Mouse (Mus musculus) hindbrain, embryonic 13.5 days (tissue): Measurements from ENCODE around the gene Myo10. TPM values are rescaled to one million over a fixed set of nuclear protein-coding genes. Genes with fewer than 3 reads are reported as not detected.

Source experiments
- ATAC-seq: fragments of 200-750 bp; cut with Nextera tagmentation; 2 replicates; pipeline ENCODE4 v1.8.0; 2017; ENCODE audit warnings: moderate TSS enrichment; ENCODE audit not compliant: low FRiP score
- H3K27ac ChIP-seq: fragments of 300-500 bp; sonication (generic); 2 replicates; pipeline ENCODE4 v1.5.1; 2015; ENCODE audit warnings: inconsistent platforms, mild to moderate bottlenecking, moderate library complexity
- H3K27me3 ChIP-seq: fragments of 300-500 bp; sonication (generic); 2 replicates; pipeline ENCODE4 v1.6.1; 2015; ENCODE audit warnings: mild to moderate bottlenecking, inconsistent platforms
- H3K36me3 ChIP-seq: fragments of 300-500 bp; sonication (generic); 2 replicates; pipeline ENCODE4 v1.6.1; 2015; ENCODE audit warnings: mild to moderate bottlenecking, inconsistent platforms
- H3K4me1 ChIP-seq: fragments of 300-500 bp; sonication (generic); replicated peaks from 2 replicates; pipeline ENCODE4 v1.6.1; 2015; ENCODE audit warnings: inconsistent platforms
- H3K4me2 ChIP-seq: fragments of 300-500 bp; sonication (generic); 2 replicates; pipeline ENCODE4 v1.6.1; 2015; ENCODE audit warnings: inconsistent platforms, mild to moderate bottlenecking, moderate library complexity
- H3K4me3 ChIP-seq: fragments of 300-500 bp; sonication (generic); 2 replicates; pipeline ENCODE4 v1.5.1; 2015; ENCODE audit warnings: mild to moderate bottlenecking, inconsistent platforms
- H3K9ac ChIP-seq: fragments of 300-500 bp; sonication (generic); 2 replicates; pipeline ENCODE4 v1.6.1; 2015; ENCODE audit warnings: mild to moderate bottlenecking, inconsistent platforms
- H3K9me3 ChIP-seq: fragments of 300-500 bp; sonication (generic); 2 replicates; pipeline ENCODE4 v1.6.1; 2016; ENCODE audit warnings: inconsistent platforms
- WGBS: fragments of 180-500 bp; shearing (Covaris S2); methylation state at CpG from one replicate; pipeline ENCODE4 v1.1.7; 2015; 5-methylcytosine and 5-hydroxymethylcytosine counted together
- polyA plus RNA-seq: library from polyadenylated mRNA; unstranded; fragments of >200 nt; fragmentation: Nextera tagmentation; extraction: Ambion mirVana; gene quantifications from 2 replicates; pipeline ENCODE4 v1.2.1, GENCODE M21; 2015

Myo10 gene
- polyA plus RNA-seq, 1 experiment from 2014 or later = 26.6 TPM

DNA sequence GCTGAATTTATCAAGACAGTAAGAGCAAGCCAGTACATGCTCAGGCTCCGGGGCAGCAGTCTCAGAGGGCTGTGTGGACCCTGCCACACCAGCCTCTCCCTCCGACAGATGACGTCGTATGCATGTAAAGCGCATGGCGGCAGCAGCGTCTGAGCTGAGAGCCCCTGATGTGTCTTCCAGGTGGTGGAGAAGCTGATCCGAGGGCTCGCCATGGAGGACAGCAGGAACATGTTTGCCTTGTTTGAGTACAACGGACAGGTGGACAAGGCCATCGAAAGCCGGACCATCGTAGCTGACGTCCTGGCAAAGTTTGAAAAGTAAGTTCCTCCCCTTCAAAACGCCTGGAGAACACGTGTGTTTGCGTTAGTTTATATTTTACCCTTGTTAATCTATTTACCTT, 184.0 kb downstream of the Myo10 start:
- 92% methylated on average over 17 of the region's 17 CpGs for WGBS
- ATAC-seq = no peak
- Histone ChIP-seq H3K27me3 (no peaks in the 10 kb centered on the region), H3K9me3 (no peaks in the 10 kb centered on the region), H3K4me3 (no peak overlapping the region), H3K4me2 (no peak overlapping the region), H3K27ac (no peak overlapping the region), H3K4me1 (no peaks in the 10 kb centered on the region), H3K9ac (no peak overlapping the region), H3K36me3 (peaks cover 75% of the 10 kb centered on the region)

DNA sequence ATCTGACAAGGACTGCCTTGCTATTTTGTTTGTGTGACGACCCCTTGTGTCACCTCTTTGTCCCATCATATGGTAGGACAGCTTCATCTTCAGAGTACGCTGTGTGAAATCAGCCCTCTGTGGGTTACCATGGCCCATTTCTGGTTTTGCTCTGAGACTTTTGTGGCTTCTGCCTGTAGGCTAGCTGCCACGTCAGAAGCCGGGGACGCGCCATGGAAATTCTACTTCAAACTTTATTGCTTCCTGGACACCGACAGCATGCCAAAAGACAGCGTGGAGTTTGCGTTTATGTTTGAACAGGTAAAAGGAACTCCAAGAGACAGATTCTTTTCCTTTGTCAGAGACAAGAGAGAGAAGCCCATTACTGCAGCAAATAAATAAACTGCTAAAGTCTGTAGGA, 184.6 kb downstream of the Myo10 start:
- H3K36me3 ChIP-seq = peaks cover 79% of the 10 kb centered on the region
- no peaks in the 10 kb centered on the region for H3K27me3 ChIP-seq
- H3K4me2 ChIP-seq = no peak overlapping the region
- no peak overlapping the region for H3K27ac ChIP-seq
- H3K9ac ChIP-seq = no peak overlapping the region
- WGBS = 93% methylated on average over 9 of the region's 9 CpGs
- H3K4me1 ChIP-seq = no peaks in the 10 kb centered on the region
- no peak for ATAC-seq
- no peaks in the 10 kb centered on the region for H3K9me3 ChIP-seq
- no peak overlapping the region for H3K4me3 ChIP-seq

DNA sequence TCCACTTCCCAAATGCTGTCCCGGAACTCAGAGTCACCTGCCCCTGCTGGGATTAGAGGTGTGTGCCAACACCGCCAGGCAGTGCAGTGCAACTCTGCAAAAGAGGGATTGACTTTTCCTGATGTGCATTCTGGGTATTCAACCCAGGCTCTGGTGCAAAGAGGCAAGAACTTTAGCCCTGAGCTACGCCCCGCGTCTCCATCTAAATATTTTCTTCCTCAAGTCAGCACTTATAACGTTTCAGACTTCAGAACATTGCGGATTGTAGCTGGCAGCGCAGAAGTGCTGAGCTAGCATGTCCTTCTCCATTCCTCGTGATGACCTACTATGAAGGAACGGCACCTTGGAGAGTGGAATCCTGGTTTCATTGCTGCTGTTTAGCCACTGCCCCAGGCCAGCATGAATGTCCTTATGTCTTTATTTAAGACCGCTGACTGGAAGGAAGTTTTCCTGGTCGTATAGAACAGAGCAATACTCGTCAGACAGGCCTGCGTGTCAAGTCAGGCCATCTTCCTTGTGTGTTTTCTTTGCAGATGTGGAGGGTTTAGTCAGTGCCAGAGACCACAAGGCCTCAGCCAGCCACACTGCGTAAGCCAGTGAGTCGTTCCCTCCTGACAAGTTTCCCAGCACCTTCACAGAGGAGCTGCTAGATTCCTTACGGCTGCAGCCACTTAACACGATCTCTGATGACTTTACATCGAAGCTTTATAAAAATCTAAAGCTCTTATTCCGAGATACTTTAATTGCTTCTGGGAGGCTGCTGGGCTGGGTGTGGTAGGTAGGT, 186.5 kb downstream of the Myo10 start:
- ATAC-seq = no peak
- H3K9me3 ChIP-seq = no peaks in the 10 kb centered on the region
- no peak overlapping the region for H3K9ac ChIP-seq
- H3K4me1 ChIP-seq = no peaks in the 10 kb centered on the region
- no peak overlapping the region for H3K27ac ChIP-seq
- no peak overlapping the region for H3K4me2 ChIP-seq
- H3K27me3 ChIP-seq = no peaks in the 10 kb centered on the region
- 92% methylated on average over 20 of the region's 20 CpGs for WGBS
- no peak overlapping the region for H3K4me3 ChIP-seq
- peaks cover 76% of the 10 kb centered on the region for H3K36me3 ChIP-seq

DNA sequence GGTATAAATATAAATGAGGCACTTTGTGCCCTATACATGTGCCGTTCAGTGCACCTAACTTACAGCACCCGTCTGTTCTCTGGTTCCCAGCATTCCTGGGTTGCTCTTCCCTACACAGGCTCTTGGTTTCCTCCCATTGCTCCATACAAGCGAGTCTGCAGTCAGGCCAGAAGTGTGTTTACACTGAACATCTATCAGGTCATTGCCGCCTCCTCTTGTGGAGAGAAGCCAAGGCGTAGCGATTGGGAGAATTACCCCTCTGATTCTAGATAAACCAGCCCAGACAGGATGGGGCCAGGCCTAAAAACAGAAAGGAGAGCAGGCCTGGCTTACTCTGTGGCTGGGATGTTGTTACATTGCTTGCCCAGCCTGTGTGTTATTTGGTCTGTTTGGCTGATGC, 187.3 kb downstream of the Myo10 start:
- 95% methylated on average over 6 of the region's 6 CpGs for WGBS
- H3K4me1 ChIP-seq = no peaks in the 10 kb centered on the region
- no peak overlapping the region for H3K4me2 ChIP-seq
- H3K27me3 ChIP-seq = no peaks in the 10 kb centered on the region
- no peak overlapping the region for H3K9ac ChIP-seq
- H3K27ac ChIP-seq = no peak overlapping the region
- H3K36me3 ChIP-seq = peaks cover 75% of the 10 kb centered on the region
- no peak for ATAC-seq
- H3K4me3 ChIP-seq = no peak overlapping the region
- no peaks in the 10 kb centered on the region for H3K9me3 ChIP-seq

DNA sequence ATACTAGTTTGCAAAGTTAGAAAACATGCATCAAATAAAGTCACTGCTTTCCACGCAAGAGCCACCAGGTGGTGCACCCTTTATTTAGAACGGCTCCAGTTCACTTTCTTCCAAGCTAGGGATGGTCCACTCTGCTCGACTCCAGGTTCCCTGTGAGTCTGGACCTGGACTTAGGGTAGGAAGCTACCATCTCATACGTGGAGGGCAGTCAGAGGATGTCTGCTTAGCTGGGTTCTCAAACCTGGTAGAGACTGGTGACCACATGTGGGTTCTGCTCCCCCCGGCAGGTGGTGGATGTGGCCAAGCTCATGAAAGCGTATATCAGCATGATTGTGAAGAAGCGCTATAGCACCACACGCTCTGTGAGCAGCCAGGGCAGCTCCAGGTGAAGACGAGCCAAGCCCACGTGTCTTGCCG, 189.5 kb downstream of the Myo10 start:
- Histone ChIP-seq H3K27ac (no peak overlapping the region), H3K36me3 (peaks cover 79% of the 10 kb centered on the region), H3K27me3 (no peaks in the 10 kb centered on the region), H3K4me3 (no peak overlapping the region), H3K4me1 (no peaks in the 10 kb centered on the region), H3K4me2 (no peak overlapping the region), H3K9ac (no peak overlapping the region), H3K9me3 (0 out of 2 replicates have a peak, but pooled peaks cover 4% of the 10 kb centered on the region)
- WGBS = 89% methylated on average over 11 of the region's 11 CpGs
- ATAC-seq = no peak

DNA sequence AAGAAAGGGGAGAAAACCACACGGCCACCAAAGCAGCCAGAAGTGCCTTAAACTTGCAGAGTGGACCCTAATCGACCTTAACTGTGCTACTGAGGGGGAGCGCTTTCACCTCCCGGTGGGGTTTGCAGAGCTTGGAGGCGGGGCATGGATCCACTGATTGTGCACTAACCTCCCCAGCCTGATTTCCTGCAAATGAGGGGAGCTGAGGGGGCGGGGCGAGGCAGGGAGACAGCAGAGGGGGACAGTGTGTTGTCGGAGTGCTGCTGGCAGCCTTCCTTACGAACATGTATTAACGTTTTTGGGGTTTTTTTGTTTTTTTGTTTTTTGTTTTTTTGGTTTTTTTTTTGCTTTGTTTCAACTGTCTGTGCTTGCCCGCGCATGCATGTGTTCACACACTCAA, 190.2 kb downstream of the Myo10 start:
- H3K4me2 ChIP-seq = no peak overlapping the region
- 0 out of 2 replicates have a peak, but pooled peaks cover 4% of the 10 kb centered on the region for H3K9me3 ChIP-seq
- peaks cover 72% of the 10 kb centered on the region for H3K36me3 ChIP-seq
- no peak overlapping the region for H3K4me3 ChIP-seq
- H3K27ac ChIP-seq = no peak overlapping the region
- no peaks in the 10 kb centered on the region for H3K27me3 ChIP-seq
- H3K9ac ChIP-seq = no peak overlapping the region
- WGBS = 79% methylated on average over 12 of the region's 12 CpGs
- no peaks in the 10 kb centered on the region for H3K4me1 ChIP-seq
- ATAC-seq = no peak

DNA sequence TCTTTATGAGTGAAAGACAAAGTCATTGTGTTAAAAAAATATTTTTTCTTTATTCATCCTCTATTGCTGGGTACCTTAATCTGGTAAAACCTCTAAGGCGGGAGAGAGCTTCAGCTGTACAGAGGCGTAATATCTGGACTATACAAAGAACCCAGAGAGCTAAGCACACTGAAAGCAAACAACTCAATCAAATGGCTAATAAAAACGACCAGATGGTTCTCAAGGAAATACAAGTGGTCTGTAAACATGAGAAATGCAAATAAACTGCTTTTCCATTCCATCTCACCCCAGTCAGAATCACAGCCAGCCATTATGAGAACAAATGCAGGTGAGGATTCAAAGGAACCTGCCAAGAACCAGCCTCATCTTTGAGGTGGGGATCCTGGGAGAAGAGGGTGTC, 192.2 kb downstream of the Myo10 start:
- no peak for ATAC-seq
- no peaks in the 10 kb centered on the region for H3K4me1 ChIP-seq
- 0 out of 2 replicates have a peak, but pooled peaks cover 4% of the 10 kb centered on the region for H3K9me3 ChIP-seq
- 86% methylated on average over 3 of the region's 3 CpGs for WGBS
- no peak overlapping the region for H3K4me3 ChIP-seq
- H3K9ac ChIP-seq = no peak overlapping the region
- no peak overlapping the region for H3K4me2 ChIP-seq
- no peak overlapping the region for H3K27ac ChIP-seq
- H3K27me3 ChIP-seq = no peaks in the 10 kb centered on the region
- H3K36me3 ChIP-seq = peaks cover 54% of the 10 kb centered on the region

DNA sequence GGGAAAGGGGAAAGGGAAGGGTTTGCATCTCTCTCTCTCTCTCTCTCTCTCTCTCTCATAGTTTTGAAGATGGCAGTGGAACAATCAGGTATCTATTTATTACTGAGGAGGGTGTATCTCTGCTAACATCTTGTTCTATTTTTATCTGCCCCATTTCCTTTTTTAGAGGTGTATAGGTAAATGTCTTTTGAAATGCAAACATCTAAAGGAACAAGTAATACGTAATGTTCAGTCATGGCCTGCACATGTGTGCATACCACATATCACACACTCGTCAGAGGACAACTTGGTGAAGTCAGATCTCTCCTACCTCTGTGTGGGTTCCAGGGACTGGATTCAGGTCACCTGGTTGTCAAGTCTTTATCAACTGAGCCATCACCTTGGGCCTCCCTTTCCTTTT, 194.9 kb downstream of the Myo10 start:
- H3K27ac ChIP-seq = no peak overlapping the region
- peaks cover 28% of the 10 kb centered on the region for H3K36me3 ChIP-seq
- 0 out of 2 replicates have a peak, but pooled peaks cover 4% of the 10 kb centered on the region for H3K9me3 ChIP-seq
- WGBS = 95% methylated on average over 2 of the region's 2 CpGs
- ATAC-seq = no peak
- no peak overlapping the region for H3K4me2 ChIP-seq
- no peak overlapping the region for H3K9ac ChIP-seq
- no peaks in the 10 kb centered on the region for H3K4me1 ChIP-seq
- no peaks in the 10 kb centered on the region for H3K27me3 ChIP-seq
- no peak overlapping the region for H3K4me3 ChIP-seq

DNA sequence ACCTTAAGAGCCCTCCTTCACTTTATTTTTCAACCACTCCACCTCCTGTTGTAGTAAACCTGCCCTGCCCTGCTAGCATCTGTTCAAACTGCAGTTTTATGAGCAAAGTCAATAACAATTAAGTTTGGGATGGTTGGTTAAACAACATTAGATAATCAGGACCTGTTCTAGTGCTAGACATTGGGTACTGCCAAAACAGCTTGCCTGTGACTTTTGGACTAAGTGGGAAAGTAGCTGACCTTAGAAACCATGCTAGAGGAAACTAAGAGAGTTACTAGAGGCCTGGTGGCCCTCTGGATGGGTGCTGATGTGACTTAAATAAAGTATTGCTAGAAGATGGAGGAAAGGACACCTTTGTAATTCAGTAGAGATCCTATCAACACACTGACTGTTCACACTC, 199.7 kb downstream of the Myo10 start:
- Histone ChIP-seq H3K27me3 (no peaks in the 10 kb centered on the region), H3K4me2 (no peak overlapping the region), H3K36me3 (no peaks in the 10 kb centered on the region), H3K4me1 (no peaks in the 10 kb centered on the region), H3K9me3 (no peaks in the 10 kb centered on the region), H3K27ac (no peak overlapping the region), H3K9ac (no peak overlapping the region), H3K4me3 (no peak overlapping the region)
- ATAC-seq = no peak

DNA sequence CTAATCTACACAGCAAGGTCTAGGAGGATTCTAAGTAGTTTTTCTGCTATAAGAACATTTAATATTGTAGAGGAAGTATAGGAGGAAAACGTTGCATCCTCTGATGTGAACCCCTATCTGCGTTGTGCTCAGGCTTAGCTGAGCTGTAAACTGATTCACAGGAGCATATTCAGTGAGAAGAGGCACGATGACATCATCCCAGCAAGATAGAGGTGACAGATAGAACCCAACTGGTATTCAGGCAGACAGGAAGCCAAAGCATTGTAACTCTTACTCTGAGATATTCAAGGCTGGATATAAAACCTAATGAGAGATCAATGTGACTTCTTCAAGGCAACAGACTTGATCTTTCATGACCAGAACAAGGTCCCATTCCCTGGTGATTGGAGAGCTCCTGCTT, 200.3 kb downstream of the Myo10 start:
- Histone ChIP-seq H3K4me2 (no peak overlapping the region), H3K27ac (no peak overlapping the region), H3K36me3 (no peaks in the 10 kb centered on the region), H3K9ac (no peak overlapping the region), H3K27me3 (no peaks in the 10 kb centered on the region), H3K4me3 (no peak overlapping the region), H3K9me3 (no peaks in the 10 kb centered on the region), H3K4me1 (no peaks in the 10 kb centered on the region)
- 72% methylated on average over 3 of the region's 3 CpGs for WGBS
- ATAC-seq = no peak

DNA sequence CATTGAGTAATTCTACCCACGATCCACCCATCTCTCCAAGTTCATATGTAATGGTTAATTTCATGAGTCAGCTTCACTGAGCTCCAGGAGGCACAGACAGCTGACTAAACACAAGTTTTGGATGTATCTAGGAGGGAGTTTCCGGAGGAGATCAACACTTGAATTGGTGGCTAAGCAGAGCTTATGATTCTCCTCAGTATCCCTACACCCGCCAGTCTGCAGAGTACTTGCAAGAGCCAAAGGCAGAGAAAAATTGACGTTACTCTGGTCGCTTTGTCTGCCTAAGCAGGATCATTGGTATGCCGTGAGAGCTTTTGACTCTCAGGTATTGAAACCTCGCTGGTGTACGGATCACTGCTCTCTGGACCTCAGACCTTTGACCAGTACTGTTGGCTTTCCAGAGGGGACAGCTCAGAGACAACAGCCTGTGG, 204.2 kb downstream of the Myo10 start:
- no peak overlapping the region for H3K27ac ChIP-seq
- 85% methylated on average over 8 of the region's 8 CpGs for WGBS
- no peak overlapping the region for H3K9ac ChIP-seq
- no peak for ATAC-seq
- no peak overlapping the region for H3K4me3 ChIP-seq
- H3K4me2 ChIP-seq = no peak overlapping the region
- H3K9me3 ChIP-seq = no peaks in the 10 kb centered on the region
- H3K4me1 ChIP-seq = no peaks in the 10 kb centered on the region
- H3K36me3 ChIP-seq = no peaks in the 10 kb centered on the region
- H3K27me3 ChIP-seq = no peaks in the 10 kb centered on the region

DNA sequence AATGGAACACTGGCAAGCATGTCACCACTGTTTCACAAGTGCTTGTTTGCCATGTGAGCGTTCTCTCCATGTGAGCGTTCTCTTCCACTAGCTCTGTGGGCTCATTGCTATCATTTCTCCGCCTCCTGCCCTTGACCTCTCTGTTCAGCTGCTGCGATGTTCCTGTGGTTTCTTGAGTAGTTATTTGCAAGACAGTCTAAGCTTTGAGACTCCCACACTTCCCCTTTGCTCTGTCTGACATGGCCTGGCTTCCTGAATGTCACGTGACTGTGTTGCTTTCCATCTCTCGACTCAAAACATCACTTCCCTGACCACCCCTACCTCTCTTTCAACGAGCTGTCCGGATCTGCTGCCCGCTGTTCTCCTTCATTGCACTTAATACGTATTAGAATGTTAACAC, 206.1 kb downstream of the Myo10 start:
- no peaks in the 10 kb centered on the region for H3K4me1 ChIP-seq
- no peaks in the 10 kb centered on the region for H3K9me3 ChIP-seq
- WGBS = 84% methylated on average over 10 of the region's 10 CpGs
- no peaks in the 10 kb centered on the region for H3K27me3 ChIP-seq
- no peak overlapping the region for H3K4me2 ChIP-seq
- no peak overlapping the region for H3K27ac ChIP-seq
- H3K4me3 ChIP-seq = no peak overlapping the region
- no peak for ATAC-seq
- H3K36me3 ChIP-seq = no peaks in the 10 kb centered on the region
- no peak overlapping the region for H3K9ac ChIP-seq

DNA sequence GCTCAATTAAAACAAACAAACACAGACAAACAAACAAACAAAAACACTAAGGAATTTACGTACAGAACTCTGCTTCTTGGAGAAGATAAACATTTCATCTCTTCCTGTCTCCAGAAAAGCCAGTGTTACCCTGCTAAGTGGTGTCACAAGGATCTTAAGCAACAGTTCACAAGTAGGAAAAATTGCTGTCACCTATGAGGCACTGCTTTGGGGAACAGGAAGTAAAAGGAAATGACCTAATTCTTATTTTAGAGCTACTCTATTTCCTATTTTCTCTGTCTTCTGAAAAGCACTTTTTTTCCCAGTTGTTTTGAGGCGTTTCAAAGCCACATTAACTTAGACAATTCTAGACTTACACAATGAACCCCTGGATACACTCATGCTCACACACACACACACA, 208.1 kb downstream of the Myo10 start:
- no peak overlapping the region for H3K4me3 ChIP-seq
- no peaks in the 10 kb centered on the region for H3K4me1 ChIP-seq
- H3K9me3 ChIP-seq = no peaks in the 10 kb centered on the region
- 77% methylated on average over 2 of the region's 2 CpGs for WGBS
- no peak overlapping the region for H3K4me2 ChIP-seq
- H3K9ac ChIP-seq = no peak overlapping the region
- ATAC-seq = no peak
- H3K27me3 ChIP-seq = no peaks in the 10 kb centered on the region
- no peaks in the 10 kb centered on the region for H3K36me3 ChIP-seq
- H3K27ac ChIP-seq = no peak overlapping the region
